Mouse (Mus musculus) embryonic facial prominence, embryonic 11.5 days (tissue): ENCODE results near the gene 1700088E04Rik. TPM values are rescaled to one million over a fixed set of nuclear protein-coding genes. Genes with fewer than 3 reads are reported as not detected.

Experiments
- ATAC-seq: fragments of 200-750 bp; cut with Nextera tagmentation; replicated peaks from 2 replicates; pipeline ENCODE4 v1.8.0; 2017; ENCODE audit warnings: low read depth; ENCODE audit not compliant: insufficient number of reproducible peaks, low FRiP score, low TSS enrichment
- DNase-seq: peaks from one replicate; pipeline ENCODE4 v3.0.0-alpha.2; 2015; ENCODE audit warnings: low spot score
- H3K27ac ChIP-seq: fragments of 300-500 bp; sonication (generic); replicated peaks from 2 replicates; pipeline ENCODE4 v1.5.1; 2014; ENCODE audit warnings: mild to moderate bottlenecking, low read depth, low read length, control low read depth
- H3K27me3 ChIP-seq: fragments of 300-500 bp; sonication (generic); 2 replicates; pipeline ENCODE4 v1.6.1; 2014; ENCODE audit warnings: mild to moderate bottlenecking, low read length, moderate library complexity, mixed read lengths; ENCODE audit not compliant: control insufficient read depth, insufficient read depth
- H3K36me3 ChIP-seq: fragments of 300-500 bp; sonication (generic); replicated peaks from 2 replicates; pipeline ENCODE4 v1.6.1; 2014; ENCODE audit warnings: low read depth, mild to moderate bottlenecking, low read length, moderate library complexity, mixed read lengths; ENCODE audit not compliant: control insufficient read depth, insufficient read depth
- H3K4me1 ChIP-seq: fragments of 300-500 bp; sonication (generic); 2 replicates; pipeline ENCODE4 v1.6.1; 2014; ENCODE audit warnings: low read length, mixed read lengths; ENCODE audit not compliant: control insufficient read depth, insufficient read depth
- H3K4me2 ChIP-seq: fragments of 300-500 bp; sonication (generic); 2 replicates; pipeline ENCODE4 v1.6.1; 2014; ENCODE audit warnings: low read depth, mild to moderate bottlenecking, control low read depth, low read length, moderate library complexity
- H3K4me3 ChIP-seq: fragments of 300-500 bp; sonication (generic); 2 replicates; pipeline ENCODE4 v1.5.1; 2014; ENCODE audit warnings: low read depth, low read length, control low read depth
- H3K9ac ChIP-seq: fragments of 300-500 bp; sonication (generic); replicated peaks from 2 replicates; pipeline ENCODE4 v1.6.1; 2014; ENCODE audit warnings: mild to moderate bottlenecking, control low read depth, low read length
- H3K9me3 ChIP-seq: fragments of 300-500 bp; sonication (generic); replicated peaks from 2 replicates; pipeline ENCODE4 v1.6.1; 2016; ENCODE audit warnings: mild to moderate bottlenecking, low read length, inconsistent platforms, mixed read lengths; ENCODE audit not compliant: control insufficient read depth
- WGBS: fragments of 180-500 bp; shearing (Covaris S2); extraction: QIAGEN DNeasy Blood & Tissue Kit; methylation state at CpG from one replicate; pipeline ENCODE4 v1.1.7; 2014; 5-methylcytosine and 5-hydroxymethylcytosine counted together
- polyA plus RNA-seq: library from polyadenylated mRNA; unstranded; fragments of >200 nt; fragmentation: Nextera tagmentation; extraction: Ambion mirVana; gene quantifications from 2 replicates; pipeline ENCODE4 v1.2.1, GENCODE M21; 2014

Gene 1700088E04Rik
- polyA plus RNA-seq, 1 experiment from 2014 or later = 6.8 TPM

- H3K36me3 ChIP-seq = no peaks in the 10 kb centered on the region; the same call in 1 of the 2 replicates
- H3K9me3 ChIP-seq = no peaks in the 10 kb centered on the region
- 0 out of 2 replicates have a peak, but pooled peaks have one; percentile 30 for ATAC-seq
- H3K4me3 ChIP-seq = peak overlapping the region; percentile 87
- H3K9ac ChIP-seq = peak overlapping the region; percentile 79
- H3K27ac ChIP-seq = no peak overlapping the region
- no peaks in the 10 kb centered on the region for H3K27me3 ChIP-seq
- H3K4me1 ChIP-seq = no peaks in the 10 kb centered on the region; the same call in 1 of the 2 replicates
- H3K4me2 ChIP-seq = peak overlapping the region; percentile 54
- DNase-seq = no peak
- 2% methylated on average over 7 of the region's 7 CpGs for WGBS
Observed at GRCm38 (mm10) chr15:79141566-79141917, 489 bp upstream of the 1700088E04Rik start.

DNA sequence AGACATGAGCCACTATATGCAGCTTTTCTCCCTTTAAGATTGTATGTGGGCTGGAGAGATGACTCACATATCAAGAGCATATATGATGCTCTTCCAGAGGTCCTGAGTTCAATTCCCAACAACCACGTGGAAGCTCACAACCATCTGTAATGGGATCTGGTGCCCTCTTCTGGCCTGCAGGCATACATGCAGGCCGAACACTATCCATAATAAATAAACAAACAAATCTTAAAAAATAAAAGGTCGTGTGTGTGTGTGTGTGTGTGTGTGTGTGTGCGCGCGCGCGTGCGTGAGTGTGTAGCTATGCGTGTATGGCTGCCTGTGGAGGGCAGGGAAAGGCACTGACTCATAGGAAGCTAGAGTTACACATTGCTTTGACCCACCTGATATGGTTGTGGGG is 1.4 kb downstream of the 1700088E04Rik start:
- H3K4me2 ChIP-seq = no peak overlapping the region
- WGBS = 64% methylated on average over 10 of the region's 10 CpGs
- H3K4me3 ChIP-seq = no peak overlapping the region
- H3K9ac ChIP-seq = no peak overlapping the region
- no peak for DNase-seq
- ATAC-seq = no peak
- H3K4me1 ChIP-seq = no peaks in the 10 kb centered on the region; the same call in 1 of the 2 replicates
- no peaks in the 10 kb centered on the region for H3K9me3 ChIP-seq
- no peaks in the 10 kb centered on the region for H3K27me3 ChIP-seq
- no peak overlapping the region for H3K27ac ChIP-seq
- H3K36me3 ChIP-seq = no peaks in the 10 kb centered on the region; the same call in 1 of the 2 replicates

DNA sequence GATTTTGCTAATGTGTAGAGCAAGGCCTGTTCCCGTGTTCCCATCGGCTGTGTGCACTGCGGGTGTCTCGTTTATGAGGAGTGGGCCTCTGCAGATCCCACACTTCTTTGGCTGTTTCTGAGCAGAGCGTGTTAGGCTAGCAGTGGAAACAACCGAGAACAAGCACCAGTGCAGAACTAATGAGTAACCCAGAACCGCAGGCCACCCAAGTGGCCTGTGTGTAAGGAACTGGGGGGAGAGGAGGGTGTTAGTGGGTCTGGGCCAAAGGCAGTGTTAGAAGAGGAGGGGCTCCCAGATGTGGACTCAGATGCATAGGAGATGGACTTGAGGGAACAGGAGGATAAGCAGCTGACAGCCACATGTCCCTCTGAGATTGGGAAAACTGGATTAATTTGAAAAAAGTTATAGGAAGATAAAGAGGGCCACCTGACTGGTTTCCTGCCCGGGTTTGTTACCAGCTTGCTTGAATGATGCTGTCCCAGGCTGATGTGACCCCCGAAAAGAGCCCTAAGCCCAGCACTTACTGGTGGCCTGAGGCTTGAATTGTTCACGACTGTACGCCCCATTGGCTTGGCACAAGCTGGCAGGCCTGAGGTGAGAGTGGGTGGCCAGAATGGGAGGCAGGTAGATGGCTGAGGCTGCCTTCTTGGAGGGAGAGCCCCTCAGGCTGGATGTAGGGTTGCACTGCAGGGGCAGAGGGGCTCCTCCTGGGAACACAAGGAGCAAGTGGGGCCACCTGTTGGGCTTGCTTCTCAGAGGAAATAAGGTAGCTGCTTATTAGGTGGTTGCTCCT is 5.1 kb downstream of the 1700088E04Rik start:
- ATAC-seq (no peak), DNase-seq (no peak)
- 71% methylated on average over 11 of the region's 11 CpGs for WGBS
- Histone ChIP-seq H3K4me2 (no peak overlapping the region), H3K36me3 (no peaks in the 10 kb centered on the region; the same call in none of the 2 replicates), H3K27me3 (no peaks in the 10 kb centered on the region), H3K4me1 (no peaks in the 10 kb centered on the region), H3K9me3 (no peaks in the 10 kb centered on the region), H3K9ac (no peak overlapping the region), H3K4me3 (no peak overlapping the region), H3K27ac (no peak overlapping the region)

GRCm38 (mm10) chr15:79135332-79135731 is 5.7 kb downstream of the 1700088E04Rik start:
- Histone ChIP-seq H3K27me3 (no peaks in the 10 kb centered on the region), H3K4me2 (no peak overlapping the region), H3K27ac (no peak overlapping the region), H3K9me3 (no peaks in the 10 kb centered on the region), H3K4me1 (no peaks in the 10 kb centered on the region), H3K9ac (no peak overlapping the region), H3K4me3 (no peak overlapping the region), H3K36me3 (no peaks in the 10 kb centered on the region; the same call in none of the 2 replicates)
- ATAC-seq = no peak; the same call in 1 of the 2 replicates
- no peak for DNase-seq
- WGBS = 75% methylated on average over 9 of the region's 9 CpGs

GRCm38 (mm10) chr15:79134496-79135270 is 6.4 kb downstream of the 1700088E04Rik start:
- H3K9ac ChIP-seq = no peak overlapping the region
- H3K4me1 ChIP-seq = no peaks in the 10 kb centered on the region
- 81% methylated on average over 9 of the region's 9 CpGs for WGBS
- no peaks in the 10 kb centered on the region for H3K27me3 ChIP-seq
- H3K4me2 ChIP-seq = no peak overlapping the region
- no peak overlapping the region for H3K27ac ChIP-seq
- no peaks in the 10 kb centered on the region for H3K9me3 ChIP-seq
- DNase-seq (no peak), ATAC-seq (no peak)
- H3K36me3 ChIP-seq = no peaks in the 10 kb centered on the region; the same call in none of the 2 replicates
- no peak overlapping the region for H3K4me3 ChIP-seq

- Histone ChIP-seq H3K9ac (no peak overlapping the region), H3K36me3 (no peaks in the 10 kb centered on the region; the same call in none of the 2 replicates), H3K9me3 (no peaks in the 10 kb centered on the region), H3K4me1 (no peaks in the 10 kb centered on the region), H3K4me3 (no peak overlapping the region), H3K4me2 (no peak overlapping the region), H3K27me3 (no peaks in the 10 kb centered on the region), H3K27ac (no peak overlapping the region)
- DNase-seq = no peak
- no peak for ATAC-seq
- 88% methylated on average over 6 of the region's 6 CpGs for WGBS
Observed at GRCm38 (mm10) chr15:79133191-79133661, 7.8 kb downstream of the 1700088E04Rik start.

GRCm38 (mm10) chr15:79131442-79131841 is 9.6 kb downstream of the 1700088E04Rik start:
- H3K9me3 ChIP-seq = no peaks in the 10 kb centered on the region
- no peaks in the 10 kb centered on the region for H3K27me3 ChIP-seq
- no peak overlapping the region for H3K9ac ChIP-seq
- DNase-seq = no peak
- no peak overlapping the region for H3K4me2 ChIP-seq
- 73% methylated on average over 7 of the region's 7 CpGs for WGBS
- no peak overlapping the region for H3K4me3 ChIP-seq
- H3K27ac ChIP-seq = no peak overlapping the region
- no peaks in the 10 kb centered on the region for H3K4me1 ChIP-seq
- ATAC-seq = no peak
- peaks cover 4% of the 10 kb centered on the region for H3K36me3 ChIP-seq

- ATAC-seq = no peak
- 91% methylated on average over 10 of the region's 10 CpGs for WGBS
- no peak overlapping the region for H3K9ac ChIP-seq
- no peak overlapping the region for H3K4me2 ChIP-seq
- no peak overlapping the region for H3K27ac ChIP-seq
- no peaks in the 10 kb centered on the region for H3K9me3 ChIP-seq
- no peak overlapping the region for H3K4me3 ChIP-seq
- H3K4me1 ChIP-seq = no peaks in the 10 kb centered on the region
- peaks cover 4% of the 10 kb centered on the region for H3K36me3 ChIP-seq
- no peaks in the 10 kb centered on the region for H3K27me3 ChIP-seq
- no peak for DNase-seq
Observed at GRCm38 (mm10) chr15:79130782-79131181, 10.3 kb downstream of the 1700088E04Rik start.
